Mouse (Mus musculus): ENCODE results near the gene Plek2. TPM values are rescaled to one million over a fixed set of nuclear protein-coding genes. Genes with fewer than 3 reads are reported as not detected.
"Not testable (repeated sequence)": the region's sequence is repeated elsewhere in the genome, so short reads cannot be mapped to it uniquely, and the experiment has no call there.

The Plek2 gene
- total RNA-seq (2021) = under 1 TPM; 0.27 to 0.33 TPM
- long read RNA-seq = 0 reads

DNA sequence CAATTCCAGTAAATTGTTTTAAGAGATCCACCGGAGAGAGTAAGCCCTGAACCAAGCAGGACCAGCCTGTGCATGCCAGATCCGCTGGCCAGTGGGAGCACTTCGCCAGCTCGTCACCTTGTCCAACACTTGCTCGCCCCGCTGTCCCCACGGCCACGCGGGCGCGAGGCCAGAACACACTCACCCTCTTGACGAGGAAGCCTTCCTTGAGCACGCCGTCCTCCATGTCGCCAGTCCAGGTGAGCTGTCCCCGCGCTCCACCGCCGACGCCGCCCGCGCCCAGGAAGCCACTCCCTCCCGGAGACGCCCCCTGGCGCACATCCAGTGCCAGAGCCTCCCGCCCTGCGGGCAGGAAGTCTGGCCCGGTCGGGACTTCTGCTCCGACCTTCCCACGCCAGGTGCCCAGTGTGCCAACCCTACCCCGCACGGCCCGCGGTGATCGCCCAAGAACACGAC is at the start of gene Plek2:
Gene Plek2, minus strand, starts transcription at position 258 of the 456 bp plus-strand sequence.
- no peak for DNase-seq (ENCODE audit: low spot score in 2 of 2)

DNA sequence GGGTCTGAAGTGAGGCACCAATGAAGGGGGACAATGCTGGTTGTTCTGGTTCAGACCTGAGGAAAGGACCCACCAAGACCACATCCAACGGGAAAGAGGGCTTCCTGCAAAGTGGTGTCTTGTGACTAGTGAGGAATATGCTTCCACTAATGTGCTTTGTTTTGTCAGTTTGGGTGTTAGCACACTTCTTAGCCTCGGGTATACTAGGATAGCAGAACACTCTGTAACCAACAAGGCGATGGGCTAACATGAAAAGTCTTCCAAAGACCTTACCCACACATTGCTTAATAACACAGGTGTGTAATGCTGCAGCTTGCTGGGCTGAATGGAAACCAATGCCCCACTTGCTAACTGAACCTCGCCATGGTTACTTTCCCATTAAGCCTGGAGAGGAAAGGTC is 49.6 kb upstream of the Plek2 start:
- no peak for DNase-seq (ENCODE audit: low spot score in 2 of 2)

GRCm38 (mm10) chr12:78952484-78952883 is 45.7 kb upstream of the Plek2 start:
- DNase-seq (ENCODE audit: low spot score in 2 of 2) = peak in 1 of 2 experiments; percentile 22

GRCm38 (mm10) chr12:78952053-78952452 is 45.3 kb upstream of the Plek2 start:
- peak; percentile 7 to 47 for DNase-seq (ENCODE audit: low spot score in 2 of 2)

GRCm38 (mm10) chr12:78947661-78948060 is 40.9 kb upstream of the Plek2 start:
- DNase-seq (ENCODE audit: low spot score in 2 of 2) = no peak

DNA sequence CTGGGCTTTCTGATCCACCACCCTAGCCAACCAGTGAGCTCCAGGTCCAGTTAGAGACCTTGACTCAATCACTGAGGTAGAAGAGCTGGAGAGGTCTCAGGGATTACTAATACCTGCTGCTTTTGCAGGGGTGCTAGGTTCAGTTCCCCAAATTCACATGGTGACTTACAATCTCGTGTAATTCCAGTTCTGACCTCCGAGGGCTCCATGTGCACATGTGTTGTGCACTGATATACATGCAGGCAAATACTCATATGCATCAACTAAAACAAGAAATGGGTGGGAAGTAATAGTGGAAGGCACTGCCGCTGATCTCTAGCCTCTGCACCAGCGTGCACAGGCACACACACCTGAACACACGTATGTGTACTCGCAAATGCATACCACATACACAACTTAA is 40.4 kb upstream of the Plek2 start:
- no peak for DNase-seq (ENCODE audit: low spot score in 2 of 2)

- no peak for DNase-seq (ENCODE audit: low spot score in 2 of 2)
These were observed 36.2 kb upstream of the Plek2 start for GRCm38 (mm10) chr12:78942931-78943330.

- DNase-seq (ENCODE audit: low spot score in 2 of 2) = no peak
These were observed 33.3 kb upstream of the Plek2 start for GRCm38 (mm10) chr12:78940081-78940480.

DNA sequence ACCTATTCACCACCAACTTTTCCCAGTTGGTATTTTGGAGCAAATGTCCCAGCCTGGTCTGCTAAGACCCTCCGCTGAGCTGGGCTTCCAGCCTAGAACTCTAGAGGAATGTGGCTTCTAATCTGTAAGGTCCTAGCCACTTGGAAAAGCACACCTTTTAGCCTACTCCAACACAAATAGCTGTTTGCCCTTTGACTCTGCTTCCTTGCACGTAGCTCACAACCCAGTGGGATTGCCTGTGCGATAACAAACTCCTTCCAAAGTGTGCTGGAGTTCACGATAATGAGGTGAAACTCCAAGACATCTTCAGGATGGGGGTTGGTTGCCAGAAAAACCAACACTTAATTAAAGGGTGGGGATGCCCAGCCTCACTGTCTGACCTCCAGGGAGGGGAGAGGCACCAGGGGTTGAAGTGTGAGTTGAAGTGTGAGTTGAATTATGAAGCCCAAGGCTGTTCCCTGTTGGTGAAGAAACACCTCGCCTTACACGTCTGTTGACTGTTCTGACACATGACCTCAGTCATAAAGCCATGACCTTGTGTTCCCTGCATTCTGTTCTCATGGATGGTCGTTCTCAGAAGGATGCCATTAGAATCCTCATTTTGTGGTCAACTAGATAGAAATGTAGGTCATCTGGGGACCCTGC is 32.8 kb upstream of the Plek2 start:
- no peak for DNase-seq (ENCODE audit: low spot score in 2 of 2)

DNA sequence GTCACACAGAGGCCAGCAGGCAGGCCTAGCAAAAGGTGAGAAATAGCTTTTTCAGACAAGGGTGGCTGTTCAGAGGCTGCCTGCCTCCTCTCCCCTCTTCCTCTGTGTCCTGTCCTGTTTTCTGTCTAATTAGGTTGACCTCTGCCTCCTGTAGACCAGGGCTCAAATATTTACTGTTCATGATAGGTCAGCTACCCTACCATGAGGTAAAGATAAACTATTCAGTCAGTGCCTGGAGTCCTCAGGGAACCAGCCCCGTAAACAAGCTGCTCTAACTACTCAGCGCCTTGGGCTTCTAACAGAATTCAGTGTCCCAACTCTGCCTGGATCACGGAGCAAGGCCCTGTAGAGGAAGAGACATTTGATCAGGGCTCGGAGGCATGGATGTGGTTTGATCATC is 29.7 kb upstream of the Plek2 start:
- DNase-seq (ENCODE audit: low spot score in 2 of 2) = no peak

DNA sequence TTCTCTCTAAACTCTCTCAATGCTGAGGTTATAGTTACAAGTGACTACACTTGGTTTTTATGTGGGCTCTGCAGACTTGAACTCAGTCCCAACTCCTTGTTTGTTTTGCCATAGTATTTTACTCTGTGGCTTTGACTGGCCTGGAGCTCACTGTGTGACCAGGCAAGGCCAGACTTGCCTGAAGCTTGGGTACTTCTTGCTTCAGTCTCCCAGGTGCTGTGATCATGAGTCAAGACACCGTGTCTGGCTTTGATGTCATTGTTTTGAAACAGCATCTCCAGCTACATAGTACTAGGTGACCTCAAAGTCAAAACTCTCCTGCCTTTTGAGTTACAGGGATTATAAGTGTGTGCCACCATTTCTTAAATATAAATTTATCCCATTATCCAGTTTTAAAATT is 23.1 kb upstream of the Plek2 start:
- DNase-seq (ENCODE audit: low spot score in 2 of 2) = no peak

- no peak for DNase-seq (ENCODE audit: low spot score in 2 of 2)
These were observed 20.5 kb upstream of the Plek2 start for GRCm38 (mm10) chr12:78927287-78927686.

- DNase-seq (ENCODE audit: low spot score in 2 of 2) = peak in 1 of 2 experiments; percentile 10
These were observed 16.9 kb upstream of the Plek2 start for GRCm38 (mm10) chr12:78923539-78924189.

GRCm38 (mm10) chr12:78922977-78923376 is 16.2 kb upstream of the Plek2 start:
- DNase-seq (ENCODE audit: low spot score in 2 of 2) = not testable (repeated sequence)

DNA sequence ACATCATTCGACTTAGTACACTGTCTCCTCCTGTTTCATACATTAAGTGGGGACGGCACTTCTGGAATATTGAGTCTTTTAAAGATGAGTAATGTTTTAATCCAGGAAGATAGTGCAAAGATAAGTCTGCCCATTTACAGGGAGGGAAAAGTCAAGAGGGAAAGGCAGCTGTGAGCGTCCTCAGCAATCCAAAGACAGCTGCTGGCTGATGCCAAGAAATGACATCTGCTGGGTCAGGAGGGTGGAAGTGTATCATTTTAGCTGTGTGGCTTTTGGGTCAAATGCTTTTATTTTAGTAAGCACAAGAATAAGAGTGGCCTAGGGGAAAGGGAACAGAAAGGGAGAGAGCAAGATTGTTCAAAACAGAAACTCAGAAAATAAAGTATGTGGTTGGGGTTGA is 15.3 kb upstream of the Plek2 start:
- DNase-seq (ENCODE audit: low spot score in 2 of 2) = no peak

GRCm38 (mm10) chr12:78921421-78921820 is 14.7 kb upstream of the Plek2 start:
- DNase-seq (ENCODE audit: low spot score in 2 of 2) = no peak

- DNase-seq (ENCODE audit: low spot score in 2 of 2) = peak; percentile 47 to 86
These were observed 12.4 kb upstream of the Plek2 start for GRCm38 (mm10) chr12:78919079-78919712.

GRCm38 (mm10) chr12:78918227-78919078 is 11.7 kb upstream of the Plek2 start:
- peak; percentile 66 to 91 for DNase-seq (ENCODE audit: low spot score in 2 of 2)

DNA sequence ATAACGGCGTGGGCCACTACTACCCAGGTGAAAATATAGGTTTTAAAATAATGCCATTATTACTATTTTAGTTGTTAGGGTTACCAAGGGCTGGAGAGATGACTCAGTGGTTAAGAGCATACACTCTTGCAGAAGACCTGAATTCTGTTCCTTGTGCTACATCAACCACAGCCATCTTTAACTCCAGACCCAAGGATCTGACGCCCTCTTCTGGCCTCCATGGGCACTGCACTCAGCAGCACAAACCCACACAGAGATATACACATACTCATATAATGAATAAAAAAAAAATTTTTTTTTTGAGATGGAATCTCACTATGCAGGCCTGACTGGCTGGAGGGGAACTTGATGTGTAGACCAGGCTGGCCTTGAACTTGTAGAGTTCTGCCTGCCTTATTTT is 9.5 kb upstream of the Plek2 start:
- DNase-seq (ENCODE audit: low spot score in 2 of 2) = no peak

- no peak for DNase-seq (ENCODE audit: low spot score in 2 of 2)
These were observed 8.8 kb upstream of the Plek2 start for GRCm38 (mm10) chr12:78915561-78915960.

GRCm38 (mm10) chr12:78914458-78914857 is 7.7 kb upstream of the Plek2 start:
- no peak for DNase-seq (ENCODE audit: low spot score in 2 of 2)

Measured in layer of hippocampus, adult 18-20 months (tissue).